Mouse (Mus musculus): ENCODE data around the gene Acsf3. TPM values are rescaled to one million over a fixed set of nuclear protein-coding genes. Genes with fewer than 3 reads are reported as not detected.

The Acsf3 gene
- total RNA-seq, 2 experiments from 2014 or later, result 29.4 to 31.7 TPM

DNA sequence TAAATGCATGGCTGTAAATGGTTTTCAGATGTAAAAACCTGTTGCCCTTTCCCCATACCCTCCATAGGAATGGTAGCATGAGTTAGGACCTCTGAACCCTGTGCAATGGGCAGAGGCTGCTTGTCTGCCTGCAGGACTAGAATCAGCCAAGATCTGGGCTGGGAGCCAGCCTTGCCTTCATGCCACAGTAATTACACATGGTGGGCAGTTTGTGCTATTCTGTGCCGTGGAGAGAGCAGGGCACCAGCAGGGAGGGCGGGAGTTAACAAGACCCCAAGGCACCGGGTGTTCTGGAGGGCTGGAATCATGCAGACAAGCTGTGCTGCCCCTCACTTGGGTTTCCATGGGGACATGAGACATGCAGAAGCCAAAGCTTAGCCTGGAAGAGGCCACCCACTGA, 30.1 kb downstream of the Acsf3 start:
- DNase-seq (ENCODE audit: low spot score), result no peak
- intact Hi-C loops (cut with DNase I), result no loop called here

DNA sequence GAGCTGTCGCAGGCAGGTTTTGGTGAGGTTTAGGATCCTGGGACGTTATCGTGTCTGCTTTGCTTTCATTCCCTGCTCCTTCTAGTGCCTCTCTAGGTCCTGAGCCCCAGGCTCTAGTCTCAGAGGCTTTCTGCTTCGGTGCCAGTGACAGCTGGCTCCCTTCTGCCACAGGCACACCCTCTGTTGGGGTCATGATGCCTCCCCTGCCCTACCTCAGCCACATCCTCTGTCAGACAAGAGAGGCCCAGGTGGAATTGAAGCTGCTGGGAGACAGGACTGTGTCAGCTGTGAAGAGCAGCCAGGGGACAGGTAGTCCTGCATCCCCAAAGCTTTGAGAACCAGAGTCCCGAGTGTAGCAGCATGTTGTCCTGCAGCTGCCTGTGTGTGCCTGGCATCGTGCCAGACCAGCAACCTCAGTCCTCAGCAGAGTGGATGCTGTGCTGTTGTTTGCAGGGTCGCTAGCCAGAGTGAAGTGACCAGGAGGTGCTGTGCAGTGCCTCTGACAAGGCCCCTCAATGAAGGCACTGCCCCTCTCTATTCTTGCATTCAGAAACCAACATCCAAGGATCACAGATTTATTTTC, 31.8 kb downstream of the Acsf3 start:
- DNase-seq (ENCODE audit: low spot score), result no peak
- intact Hi-C loops (cut with DNase I), result no loop called here

DNA sequence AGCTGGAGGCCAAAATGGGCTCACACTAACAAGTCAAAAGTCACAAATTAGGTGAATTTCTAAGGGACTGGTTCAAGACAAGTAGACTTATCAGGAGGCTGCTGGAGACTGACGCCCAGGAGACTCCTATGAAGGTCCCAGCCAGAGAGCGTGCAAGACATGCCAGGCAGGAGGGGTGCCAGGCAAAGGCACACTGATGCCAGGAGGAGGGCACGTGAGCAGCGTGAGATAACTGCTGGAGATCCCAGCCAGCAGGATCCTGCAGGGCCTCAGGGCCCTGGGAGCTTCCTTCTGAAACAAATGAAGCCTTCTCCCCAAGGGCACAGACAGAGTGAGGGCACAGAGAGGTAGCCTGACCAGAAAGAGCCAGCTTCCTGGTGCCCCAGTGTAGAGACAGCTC, 32.6 kb downstream of the Acsf3 start:
- no peak for DNase-seq (ENCODE audit: low spot score)
- intact Hi-C loops (cut with DNase I), result no loop called here

DNA sequence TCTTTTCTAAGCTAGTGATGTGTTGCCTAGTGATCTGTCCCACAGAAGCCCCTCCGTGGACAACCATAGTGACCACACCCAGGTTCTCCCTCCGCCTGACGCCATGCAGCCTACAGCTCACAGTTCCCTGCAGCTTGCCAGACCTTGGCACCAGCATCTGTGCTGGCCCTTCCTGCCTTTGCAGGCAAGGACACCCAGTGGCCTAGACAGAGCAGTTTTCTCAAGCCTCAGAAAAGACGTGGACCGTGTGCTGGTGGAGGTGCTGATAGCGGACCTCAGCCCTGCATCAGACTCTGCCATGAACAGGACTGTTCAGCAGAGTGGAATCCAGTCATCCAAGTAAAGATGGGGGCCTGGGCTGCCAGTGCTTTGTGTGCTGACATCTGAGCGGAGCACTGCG, 35.1 kb downstream of the Acsf3 start:
- DNase-seq (ENCODE audit: low spot score), result no peak
- intact Hi-C loops (cut with DNase I), result loop anchor here (5.0 kb wide), 3 partner anchors 78 to 193 kb away; no protein-coding TSS in a partner anchor

DNA sequence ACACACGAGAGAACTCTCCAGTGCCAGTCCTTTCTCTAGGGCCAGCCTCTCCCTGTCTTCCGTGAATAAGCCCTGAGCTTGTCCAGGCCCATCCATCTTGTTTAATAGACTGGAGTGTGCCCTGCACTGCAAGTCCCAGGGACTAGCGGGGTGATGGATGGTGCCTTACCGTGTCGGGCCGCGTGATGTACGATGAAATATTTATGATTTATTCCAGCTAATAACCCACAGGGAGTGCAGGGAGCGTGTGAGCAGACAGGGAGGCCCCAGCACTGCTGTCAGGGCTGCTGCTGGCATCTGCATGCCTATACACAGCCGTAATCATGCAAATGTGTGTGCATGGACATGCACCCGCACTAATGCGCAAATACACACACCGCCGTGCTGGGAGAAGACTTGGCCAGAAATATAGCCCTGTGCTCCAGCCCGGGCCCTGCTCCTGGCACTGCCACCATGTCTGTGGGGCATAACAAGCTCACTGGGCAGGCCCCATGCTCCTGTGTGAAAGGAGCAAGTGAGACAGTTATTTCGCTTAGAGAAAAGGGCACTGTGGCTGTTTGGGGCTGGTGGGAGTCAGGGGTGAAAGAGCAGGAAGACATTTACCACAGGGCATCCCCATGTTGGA, 36.7 kb downstream of the Acsf3 start:
- DNase-seq (ENCODE audit: low spot score), result no peak
- intact Hi-C loops (cut with DNase I), result loop anchor here (5.0 kb wide), 3 partner anchors 80 to 195 kb away; no protein-coding TSS in a partner anchor

DNA sequence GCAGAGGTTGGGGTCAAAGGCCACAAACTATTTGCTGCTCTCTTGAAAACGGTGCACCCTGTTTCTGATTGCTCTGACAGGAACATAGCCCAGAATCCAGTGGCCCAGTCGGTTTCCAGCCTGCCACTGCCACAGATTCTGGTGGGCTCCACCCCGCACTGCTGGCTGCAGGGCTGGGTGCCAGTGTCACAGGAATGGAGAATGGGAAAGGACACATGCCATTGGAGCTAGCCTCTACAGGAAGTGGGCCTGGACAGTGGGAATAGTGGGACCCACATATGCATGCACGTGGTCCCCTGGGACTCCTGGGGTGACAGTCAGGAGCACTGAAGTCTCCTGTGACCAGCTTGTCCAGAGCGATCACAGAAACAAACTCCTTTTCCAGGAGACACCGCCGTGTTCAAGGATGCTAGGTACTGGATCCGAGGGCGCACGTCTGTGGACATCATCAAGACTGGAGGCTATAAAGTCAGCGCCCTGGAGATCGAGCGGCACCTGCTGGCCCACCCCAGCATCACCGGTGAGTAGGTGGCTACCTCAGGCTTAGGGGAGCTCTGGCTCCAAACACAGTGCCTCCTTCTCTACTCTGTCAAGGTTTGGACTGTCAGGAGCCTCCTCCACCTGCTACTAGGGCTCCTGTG, 37.4 kb downstream of the Acsf3 start:
- no peak for DNase-seq (ENCODE audit: low spot score)
- intact Hi-C loops (cut with DNase I), result loop anchor here (5.0 kb wide), 3 partner anchors 80 to 195 kb away; no protein-coding TSS in a partner anchor

DNA sequence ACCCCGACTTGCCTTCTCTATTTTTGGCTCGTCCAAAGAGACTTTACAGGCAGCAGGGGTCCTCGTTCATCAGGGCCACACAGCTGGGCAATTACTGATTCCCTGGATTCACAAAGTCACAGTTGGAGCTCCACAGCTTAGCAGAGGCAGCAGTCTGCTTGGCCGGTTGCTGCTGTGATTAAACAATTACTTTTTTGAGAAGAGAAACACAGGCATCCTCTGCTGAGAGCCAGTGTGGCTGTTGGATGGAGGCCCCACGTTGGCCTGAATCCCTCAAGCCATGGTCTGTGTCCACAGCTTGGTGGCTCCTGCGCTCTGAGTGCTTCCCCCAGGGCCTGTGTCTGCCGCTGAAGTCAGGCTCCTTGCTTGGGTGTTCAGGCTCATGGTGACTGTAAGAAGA, 39.3 kb downstream of the Acsf3 start:
- no peak for DNase-seq (ENCODE audit: low spot score)
- intact Hi-C loops (cut with DNase I), result loop anchor here (5.0 kb wide), 3 partner anchors 82 to 197 kb away; no protein-coding TSS in a partner anchor

DNA sequence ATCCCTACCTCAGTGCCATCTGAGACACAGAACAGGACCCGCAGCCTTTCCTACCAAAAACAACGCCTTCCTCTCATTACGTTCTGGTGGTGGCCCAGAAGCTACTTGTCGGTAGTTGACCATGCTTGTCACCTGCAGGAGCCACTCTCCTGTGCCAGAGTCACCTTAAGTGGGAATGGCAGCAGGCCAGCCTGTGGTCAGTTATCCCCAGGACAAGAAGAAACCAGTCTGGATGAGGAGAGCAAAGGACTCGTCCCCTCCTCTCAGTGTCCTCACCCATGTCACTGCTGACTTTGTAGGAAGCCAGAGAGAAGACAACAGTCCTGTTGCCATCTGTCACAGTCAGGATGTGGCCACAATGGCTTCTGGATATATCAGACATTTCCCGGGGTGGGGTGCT, 41.7 kb downstream of the Acsf3 start:
- no peak for DNase-seq (ENCODE audit: low spot score)
- intact Hi-C loops (cut with DNase I), result no loop called here

DNA sequence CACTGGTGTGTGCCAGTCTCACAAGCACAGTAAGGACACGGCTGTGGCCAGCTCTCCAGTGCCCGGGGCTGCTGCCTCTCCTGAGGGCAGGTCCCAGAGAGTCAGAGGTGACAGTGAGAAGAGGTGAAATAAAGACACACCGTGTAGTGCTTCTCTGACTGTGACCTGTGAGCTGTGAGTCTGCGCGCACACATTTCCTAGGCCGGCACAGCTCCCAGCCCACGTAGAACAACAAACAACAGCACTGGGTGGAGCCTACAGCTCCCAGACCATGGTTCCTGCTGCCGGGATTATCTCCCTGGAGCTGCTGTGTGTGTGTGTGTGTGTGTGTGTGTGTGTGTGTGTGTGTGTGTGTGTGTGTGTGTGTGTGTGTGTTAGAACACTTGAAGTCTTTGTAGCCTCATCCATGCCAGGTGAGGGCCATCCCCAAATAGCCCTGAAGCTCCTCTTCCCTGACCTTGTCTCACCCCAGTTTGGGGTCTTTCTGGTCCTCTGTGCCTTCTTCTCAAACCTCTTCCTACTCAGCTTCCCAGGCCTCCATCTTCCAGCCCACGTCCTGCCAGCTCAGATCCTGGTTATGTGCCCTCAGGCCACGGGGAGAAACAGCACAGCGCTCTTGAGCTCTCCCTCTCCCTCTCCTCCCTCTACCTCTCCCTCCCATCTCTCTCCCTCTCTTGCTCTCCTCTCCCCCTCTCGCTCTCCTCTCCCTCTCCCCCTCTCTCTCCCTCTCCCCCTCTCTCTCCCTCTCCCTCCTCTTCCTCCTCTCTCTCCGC, 42.6 kb downstream of the Acsf3 start:
- no peak for DNase-seq (ENCODE audit: low spot score)
- intact Hi-C loops (cut with DNase I), result no loop called here

DNA sequence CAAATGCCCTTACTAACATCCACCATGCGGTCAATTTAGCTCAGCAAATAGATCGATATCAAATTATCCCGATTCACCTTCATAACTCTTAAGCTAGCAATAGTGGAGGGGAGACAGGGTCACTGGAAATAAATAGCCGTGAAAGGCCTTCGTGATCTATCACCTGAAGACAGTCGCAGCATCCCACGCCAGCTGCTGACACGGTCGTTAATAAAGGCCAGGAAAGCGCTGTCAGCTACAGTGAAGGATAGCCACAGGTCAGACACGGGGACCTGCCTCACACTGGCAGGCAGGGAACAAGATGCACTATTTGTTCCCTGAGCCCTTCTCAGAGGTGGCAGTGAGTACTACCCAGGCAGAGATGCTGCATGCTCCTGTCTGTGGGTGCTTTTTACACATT, 44.5 kb downstream of the Acsf3 start:
- intact Hi-C loops (cut with DNase I), result no loop called here
- no peak for DNase-seq (ENCODE audit: low spot score)

DNA sequence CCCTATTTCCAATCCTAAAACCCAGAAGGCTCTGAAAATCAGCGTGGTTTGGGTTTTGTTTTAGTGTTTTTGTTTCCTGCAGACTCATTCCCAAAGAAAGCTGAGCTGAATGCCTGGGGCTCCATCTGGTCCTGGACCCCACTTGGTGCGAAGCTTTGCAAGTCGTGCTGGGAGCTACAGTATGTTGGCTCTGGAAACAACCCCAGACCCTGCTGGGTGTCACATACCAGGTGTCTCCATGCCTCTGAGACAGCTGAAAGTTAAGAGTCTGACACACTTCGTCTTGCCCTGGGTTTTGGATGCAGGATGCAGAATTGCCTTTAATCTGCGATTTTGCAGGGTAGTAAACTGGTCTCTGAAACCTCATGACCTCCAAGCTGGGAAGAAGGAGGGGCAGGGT, 49.3 kb downstream of the Acsf3 start:
- intact Hi-C loops (cut with DNase I), result no loop called here
- DNase-seq (ENCODE audit: low spot score), result no peak

DNA sequence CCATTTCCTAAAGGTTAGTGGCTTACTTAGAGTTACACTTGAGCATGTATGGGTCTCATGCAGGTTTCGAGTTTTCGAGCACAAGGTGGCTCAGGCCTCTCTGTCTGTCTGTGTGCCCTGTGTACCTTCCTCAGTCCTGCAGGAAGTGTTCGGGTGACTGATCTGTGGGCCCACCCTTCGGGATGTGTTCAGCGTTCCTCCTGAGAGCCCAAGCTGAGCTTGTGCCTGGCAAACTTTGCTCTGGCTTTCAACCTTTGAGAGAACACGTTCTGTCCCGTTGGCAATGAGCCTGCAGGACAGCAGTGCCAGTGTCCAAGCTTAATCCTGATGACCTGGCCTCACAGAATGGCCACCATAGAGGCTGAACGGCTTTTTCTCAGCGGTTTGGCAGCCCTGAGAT, 49.7 kb downstream of the Acsf3 start:
- intact Hi-C loops (cut with DNase I), result no loop called here
- no peak for DNase-seq (ENCODE audit: low spot score)

DNA sequence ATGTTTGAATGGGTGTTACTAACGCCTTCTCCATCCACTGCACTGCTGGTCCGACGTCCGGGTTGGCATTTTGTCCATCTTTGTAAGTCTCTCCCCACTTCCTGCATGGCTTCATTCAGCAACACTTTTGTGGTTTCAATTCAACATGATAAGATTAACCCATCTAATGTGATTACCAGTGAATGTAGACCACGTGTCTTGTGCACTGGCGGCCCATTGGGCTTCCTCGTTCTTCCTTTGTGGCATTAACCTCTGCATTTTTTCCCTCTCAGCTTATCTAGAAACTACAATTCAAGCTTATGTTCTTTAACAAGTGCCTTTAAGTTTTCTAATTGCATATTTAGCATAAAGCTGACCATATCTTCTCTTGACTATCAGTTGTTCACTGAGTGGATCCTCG, 50.1 kb downstream of the Acsf3 start:
- DNase-seq (ENCODE audit: low spot score), result no peak
- intact Hi-C loops (cut with DNase I), result no loop called here

DNA sequence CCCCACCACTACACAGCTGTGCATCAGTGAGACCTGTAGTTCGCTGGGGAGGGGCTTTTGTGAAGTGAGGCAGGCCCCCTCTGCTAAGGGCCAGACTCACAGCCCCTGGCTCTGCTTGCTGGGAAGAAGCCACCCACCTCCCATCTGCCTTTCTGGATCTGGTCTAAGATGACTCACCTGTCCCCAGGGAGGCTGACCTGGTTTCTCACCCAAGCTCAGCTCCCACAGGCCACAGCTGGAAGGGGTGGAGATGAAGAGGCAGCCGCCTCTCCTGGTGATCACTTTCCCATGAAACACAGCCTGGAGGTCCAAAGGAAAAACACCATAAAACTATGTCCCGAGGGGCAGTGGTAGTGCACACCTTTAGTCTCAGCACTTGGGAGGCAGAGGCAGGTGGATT, 54.1 kb downstream of the Acsf3 start:
- intact Hi-C loops (cut with DNase I), result no loop called here

DNA sequence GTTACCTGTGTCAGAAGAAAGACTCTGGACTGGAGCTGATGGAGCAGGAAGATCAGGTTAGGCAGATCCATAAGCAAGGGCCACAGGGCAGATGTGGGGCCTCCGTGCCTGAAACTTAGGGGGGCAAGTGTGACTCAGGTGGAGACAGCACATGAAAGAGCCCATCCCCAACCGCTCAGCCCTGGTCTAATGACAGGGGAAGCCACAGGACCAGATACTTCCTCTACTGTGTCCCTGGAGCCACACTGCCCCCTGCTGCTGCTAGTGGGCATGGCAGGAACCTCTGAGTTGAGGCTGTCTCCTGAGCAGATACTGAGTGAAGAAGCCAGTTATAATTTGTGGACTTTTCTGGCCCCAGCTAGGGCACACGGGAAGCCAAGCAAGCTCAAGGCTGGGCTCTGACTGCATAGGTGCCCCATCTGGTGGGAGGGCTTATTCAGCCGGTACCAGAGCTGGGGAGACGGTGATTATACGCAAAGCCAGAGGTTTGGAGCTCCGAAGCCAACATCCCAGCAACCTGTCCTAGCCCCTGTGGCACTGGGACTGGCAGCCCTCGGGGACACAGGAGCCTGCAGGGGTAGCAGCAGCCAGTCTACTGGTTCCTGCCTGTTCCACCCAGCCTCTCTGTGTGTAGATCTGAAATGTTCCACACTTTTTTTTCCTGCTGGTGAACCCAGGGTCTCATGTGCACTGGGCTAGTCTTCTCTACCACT, 55.2 kb downstream of the Acsf3 start:
- intact Hi-C loops (cut with DNase I), result loop anchor here (1.0 to 10.0 kb wide), 4 partner anchors 152 to 374 kb away; no protein-coding TSS in a partner anchor
- DNase-seq (ENCODE audit: low spot score), result peak; percentile 71

More for the DNA sequence above, 54.1 kb downstream of the Acsf3 start:
- DNase-seq (ENCODE audit: low spot score), result no peak

DNA sequence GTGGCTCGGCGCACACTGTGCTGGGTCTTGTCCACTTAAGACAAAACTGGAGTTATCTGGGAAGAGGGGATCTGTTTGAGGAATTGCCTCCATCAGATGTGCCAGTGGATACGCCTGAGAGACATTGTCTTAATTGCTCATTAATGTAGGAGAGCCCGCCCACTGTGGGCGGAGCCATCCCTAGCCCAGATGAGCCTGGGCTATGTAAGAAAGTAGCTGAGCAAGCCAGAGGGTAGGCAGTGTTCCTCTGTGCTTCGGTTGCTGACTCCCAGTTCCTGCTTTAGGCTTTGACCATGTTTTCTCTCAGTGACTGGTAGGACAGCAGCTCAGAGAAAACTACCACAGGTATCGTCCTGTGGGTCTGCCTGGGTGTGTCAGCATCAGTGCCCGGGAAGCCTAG, 59.1 kb downstream of the Acsf3 start:
- DNase-seq (ENCODE audit: low spot score), result no peak
- intact Hi-C loops (cut with DNase I), result loop anchor here (10.0 kb wide), 1 partner anchor 370 kb away; no protein-coding TSS in a partner anchor

DNA sequence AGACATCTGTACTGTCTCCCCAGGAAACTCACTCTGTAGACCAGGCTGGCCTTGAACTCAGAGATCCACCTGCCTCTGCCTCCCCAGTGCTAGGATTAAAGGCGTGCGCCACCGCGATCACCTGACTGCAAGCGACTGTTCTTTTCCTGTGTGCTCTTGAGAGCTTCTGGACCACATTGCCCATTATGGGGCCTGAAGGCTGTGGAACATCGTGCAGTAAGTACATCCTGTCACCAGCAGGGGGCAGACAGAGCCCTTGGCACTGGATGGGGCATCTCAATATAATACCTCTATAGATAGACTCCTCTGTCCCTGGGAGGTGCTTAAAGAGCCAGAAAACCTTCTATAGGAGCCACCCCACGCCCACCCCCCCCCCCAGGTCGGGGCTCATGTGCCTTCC, 59.7 kb downstream of the Acsf3 start:
- intact Hi-C loops (cut with DNase I), result loop anchor here (5.0 to 10.0 kb wide), 2 partner anchors 232 to 370 kb away; no protein-coding TSS in a partner anchor

DNA sequence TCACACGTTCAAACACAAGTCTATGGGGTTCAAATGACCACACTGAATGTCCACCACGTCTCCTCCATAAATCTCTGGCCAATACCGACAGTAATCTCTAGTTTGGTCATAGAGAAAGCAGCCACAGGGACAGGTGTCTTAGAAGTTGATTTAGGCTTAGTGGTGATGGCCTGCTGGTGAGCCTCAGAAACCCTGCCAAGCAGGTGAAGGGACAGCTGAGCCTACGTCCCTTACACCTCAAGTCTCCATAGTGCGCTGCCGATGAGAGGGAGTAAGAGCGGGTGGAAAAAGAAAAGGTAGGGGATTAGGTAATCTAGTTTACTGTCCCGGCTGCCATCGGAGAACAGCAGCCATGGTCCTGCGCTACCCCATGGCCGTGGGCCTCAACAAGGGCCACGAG, 60.9 kb downstream of the Acsf3 start:
- intact Hi-C loops (cut with DNase I), result loop anchor here (5.0 to 10.0 kb wide), 2 partner anchors 231 to 369 kb away; no protein-coding TSS in a partner anchor

More for the DNA sequence above, 59.7 kb downstream of the Acsf3 start:
- DNase-seq (ENCODE audit: low spot score), result peak; percentile 18

DNA sequence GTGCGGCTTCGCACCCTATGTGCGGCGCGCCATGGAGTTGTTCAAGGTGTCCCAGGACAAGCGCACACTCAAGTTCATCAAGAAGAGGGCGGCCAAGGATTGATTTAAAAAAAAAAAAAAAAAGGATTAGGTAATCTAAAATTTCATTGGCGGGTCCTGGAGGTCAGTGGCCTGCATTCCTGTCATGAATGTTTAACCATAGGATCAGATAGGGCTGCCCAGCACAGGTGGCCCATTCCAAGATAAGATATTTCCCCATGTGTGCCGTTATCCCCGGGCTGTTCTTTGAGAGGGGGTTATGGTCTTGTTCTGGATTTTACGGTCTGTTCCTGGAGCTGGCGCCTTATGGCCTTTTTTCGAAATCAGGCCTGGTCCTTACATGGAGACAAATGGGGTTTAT, 61.4 kb downstream of the Acsf3 start:
- intact Hi-C loops (cut with DNase I), result loop anchor here (5.0 to 10.0 kb wide), 2 partner anchors 231 to 368 kb away; no protein-coding TSS in a partner anchor

More for the DNA sequence above, 60.9 kb downstream of the Acsf3 start:
- no peak for DNase-seq (ENCODE audit: low spot score)

DNA sequence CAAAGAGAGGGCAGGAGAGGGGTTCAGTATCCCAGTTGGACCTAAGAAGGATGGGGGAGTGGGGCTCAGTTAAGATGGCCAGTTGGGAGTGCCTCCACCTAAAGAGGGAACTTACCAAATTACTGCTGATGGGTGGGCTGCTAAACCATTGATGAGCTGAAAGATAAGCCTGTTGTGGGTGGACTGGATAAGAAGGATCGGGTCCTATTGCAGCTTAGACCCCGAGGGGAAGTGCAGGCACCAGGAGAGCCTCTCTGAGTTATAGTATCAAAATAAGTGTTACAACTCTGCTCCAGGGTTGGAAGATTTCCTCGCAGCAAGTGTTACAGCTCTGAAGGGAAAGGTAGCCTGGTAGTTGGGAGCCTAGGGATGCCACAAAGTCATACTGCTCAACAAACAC, 68.9 kb downstream of the Acsf3 start:
- DNase-seq (ENCODE audit: low spot score), result no peak
- intact Hi-C loops (cut with DNase I), result no loop called here

More for the DNA sequence above, 61.4 kb downstream of the Acsf3 start:
- DNase-seq (ENCODE audit: low spot score), result no peak
